Mouse (Mus musculus) E14TG2a.4 (cell line): Measurements from ENCODE around the gene Ube2c.

Experiments
- CTCF ChIP-seq: conservative IDR thresholded peaks from 2 replicates; pipeline ENCODE4 v1.5.1; 2014; ENCODE audit warnings: low read length
- NANOG ChIP-seq: IDR thresholded peaks from 2 replicates; pipeline ENCODE4 v1.6.1; 2014; ENCODE audit warnings: borderline replicate concordance, low read length, mixed read lengths
- POU5F1 ChIP-seq: IDR thresholded peaks from 2 replicates; pipeline ENCODE4 v1.6.1; 2014; ENCODE audit warnings: low read length, borderline replicate concordance

DNA sequence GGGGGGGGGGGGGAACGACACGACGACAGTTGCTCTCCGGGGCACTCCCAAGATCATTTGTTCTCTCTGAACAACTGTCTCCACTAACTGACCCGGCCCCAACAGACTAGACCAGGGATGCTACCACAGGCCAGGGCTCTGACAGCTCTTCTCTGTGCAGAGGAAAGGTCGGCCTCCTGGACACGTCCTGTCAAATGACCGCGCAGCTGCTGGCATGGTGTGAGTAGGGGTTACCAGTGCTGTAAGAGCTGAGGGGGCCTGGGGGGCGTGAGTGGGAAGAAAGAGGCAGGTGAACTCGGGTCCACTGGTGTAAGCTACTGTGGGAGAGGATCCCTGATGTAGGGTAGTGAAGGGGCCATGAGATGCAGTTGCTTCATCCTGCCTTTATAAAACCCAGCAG is 11.9 kb upstream of the Ube2c start:
- TF ChIP-seq CTCF = no peak
- no peak for TF ChIP-seq POU5F1
- TF ChIP-seq NANOG = no peak
